Mouse (Mus musculus): ENCODE measurements at regions not wholly inside any gene's neighbourhood (a gene's known extent, or its start where the extent isn't known, plus 50 kb on each side); places are given as distances from the start of the nearest gene placed in this dataset.
"Not testable (repeated sequence)": the region's sequence is repeated elsewhere in the genome, so short reads cannot be mapped to it uniquely, and the experiment has no call there.

GRCm38 (mm10) chr10:117502135-117502534, 122.3 kb upstream of the Cpsf6 start:
- no peak for DNase-seq (ENCODE audit: extremely low read depth, insufficient read length, low spot score)

- no peak for DNase-seq (ENCODE audit: extremely low read depth, insufficient read length, low spot score)
These were observed 121.6 kb upstream of the Cpsf6 start for GRCm38 (mm10) chr10:117501426-117501825.

GRCm38 (mm10) chr10:117500457-117501108, 120.8 kb upstream of the Cpsf6 start:
- DNase-seq (ENCODE audit: extremely low read depth, insufficient read length, low spot score): no peak

- no peak for DNase-seq (ENCODE audit: extremely low read depth, insufficient read length, low spot score)
These were observed 120.1 kb upstream of the Cpsf6 start for GRCm38 (mm10) chr10:117499864-117500453.

GRCm38 (mm10) chr10:117499177-117499863, 119.5 kb upstream of the Cpsf6 start:
- DNase-seq (ENCODE audit: extremely low read depth, insufficient read length, low spot score): no peak

- no peak for DNase-seq (ENCODE audit: extremely low read depth, insufficient read length, low spot score)
These were observed 118.7 kb upstream of the Cpsf6 start for GRCm38 (mm10) chr10:117498497-117498896.

GRCm38 (mm10) chr10:117497565-117498256, 117.9 kb upstream of the Cpsf6 start:
- DNase-seq (ENCODE audit: extremely low read depth, insufficient read length, low spot score): no peak

GRCm38 (mm10) chr10:117497082-117497481, 117.3 kb upstream of the Cpsf6 start:
- DNase-seq (ENCODE audit: extremely low read depth, insufficient read length, low spot score): not testable (repeated sequence)

GRCm38 (mm10) chr10:117496064-117497011, 116.5 kb upstream of the Cpsf6 start:
- DNase-seq (ENCODE audit: extremely low read depth, insufficient read length, low spot score): no peak

- DNase-seq (ENCODE audit: extremely low read depth, insufficient read length, low spot score): no peak
These were observed 114.4 kb upstream of the Cpsf6 start for GRCm38 (mm10) chr10:117494171-117494701.

GRCm38 (mm10) chr10:117493824-117494121, 114.0 kb upstream of the Cpsf6 start:
- no peak for DNase-seq (ENCODE audit: extremely low read depth, insufficient read length, low spot score)

- no peak for DNase-seq (ENCODE audit: extremely low read depth, insufficient read length, low spot score)
These were observed 113.4 kb upstream of the Cpsf6 start for GRCm38 (mm10) chr10:117493091-117493823.

GRCm38 (mm10) chr10:117492391-117492990, 112.7 kb upstream of the Cpsf6 start:
- no peak for DNase-seq (ENCODE audit: extremely low read depth, insufficient read length, low spot score)

- DNase-seq (ENCODE audit: extremely low read depth, insufficient read length, low spot score): no peak
These were observed 111.9 kb upstream of the Cpsf6 start for GRCm38 (mm10) chr10:117491711-117492110.

GRCm38 (mm10) chr10:117490851-117491595, 111.2 kb upstream of the Cpsf6 start:
- no peak for DNase-seq (ENCODE audit: extremely low read depth, insufficient read length, low spot score)

- DNase-seq (ENCODE audit: extremely low read depth, insufficient read length, low spot score): no peak
These were observed 103.3 kb upstream of the Cpsf6 start for GRCm38 (mm10) chr10:117483091-117483600.

- no peak for DNase-seq (ENCODE audit: extremely low read depth, insufficient read length, low spot score)
These were observed 102.5 kb upstream of the Cpsf6 start for GRCm38 (mm10) chr10:117482361-117482760.

GRCm38 (mm10) chr10:117481341-117481990, 101.7 kb upstream of the Cpsf6 start:
- no peak for DNase-seq (ENCODE audit: extremely low read depth, insufficient read length, low spot score)
